Mouse (Mus musculus) T-cell, adult 2 months (primary cell): ENCODE results near the gene Mmp19.
"Not testable (repeated sequence)": the region's sequence is repeated elsewhere in the genome, so short reads cannot be mapped to it uniquely, and the experiment has no call there.

ENCODE experiments used
- DNase-seq: peaks from one replicate; pipeline ENCODE4 v3.0.0; 2022; ENCODE audit warnings: low spot score

Gene Mmp19

GRCm38 (mm10) chr10:128801981-128802495 lies 11.3 kb downstream of the Mmp19 start:
- DNase-seq = no peak

DNA sequence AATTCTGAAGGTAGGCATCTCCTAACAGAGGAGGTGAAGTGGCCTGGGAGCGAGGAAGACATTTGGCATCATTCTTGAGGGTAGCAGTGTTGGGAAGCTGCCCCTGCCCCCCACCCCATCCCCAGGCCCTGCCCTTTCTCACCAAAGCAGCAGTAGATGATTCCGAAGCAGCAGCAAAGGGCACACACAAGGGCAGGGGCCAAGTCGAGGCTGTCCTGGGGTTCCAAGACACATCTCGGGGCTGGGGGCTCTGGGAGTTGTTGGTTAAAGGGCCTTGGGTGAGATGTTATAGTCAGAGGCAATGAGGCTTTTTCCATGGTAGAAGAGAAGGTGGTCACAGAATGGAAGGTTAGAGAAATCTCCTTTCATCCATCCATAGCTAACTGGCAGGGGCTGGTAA lies 12.2 kb downstream of the Mmp19 start:
- DNase-seq = no peak

DNA sequence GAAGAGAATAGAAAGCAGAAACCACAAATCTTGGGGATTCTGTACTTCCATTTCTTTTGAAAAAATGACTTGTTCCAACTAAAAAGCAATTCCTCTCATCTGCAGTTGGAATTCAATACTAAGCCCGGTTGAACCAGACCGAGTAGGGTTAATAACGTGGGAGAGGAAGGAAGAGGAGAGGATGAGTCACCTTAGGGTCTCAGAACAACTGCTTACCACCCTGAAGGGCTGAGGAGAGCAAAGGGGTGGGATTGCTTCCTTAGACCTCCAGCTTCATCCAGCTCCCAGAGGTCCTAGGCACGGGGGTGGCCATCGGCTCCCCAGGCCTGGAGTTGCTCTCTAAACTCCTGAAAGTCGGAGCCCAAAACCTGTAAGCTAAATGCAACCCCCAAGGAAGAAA lies 12.7 kb downstream of the Mmp19 start:
- no peak for DNase-seq

DNA sequence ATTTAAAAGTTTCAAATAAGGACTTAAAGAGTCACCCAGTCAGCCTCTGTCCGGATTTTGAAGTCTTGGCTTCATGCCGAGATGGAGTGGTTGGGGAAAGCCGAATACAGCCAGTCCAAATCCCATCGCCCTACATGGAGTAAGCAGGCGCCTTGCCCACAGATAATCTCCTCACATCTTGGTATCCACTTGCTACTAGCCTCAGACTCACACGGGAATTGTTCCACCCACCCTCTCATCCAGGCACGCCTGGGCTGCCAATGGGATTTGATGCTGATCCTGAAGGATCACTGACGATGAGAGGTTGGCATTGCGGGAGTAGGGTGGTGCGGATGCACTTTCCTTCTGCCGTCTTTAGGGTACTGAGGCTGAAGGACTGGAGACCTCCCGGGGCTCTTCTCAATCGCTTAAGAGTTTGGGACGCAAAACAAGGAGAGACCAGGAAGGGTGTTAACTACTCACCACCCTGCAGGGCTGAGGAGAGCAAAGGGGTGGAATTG lies 13.1 kb downstream of the Mmp19 start, which contains the start of gene Dnajc14:
Gene Dnajc14 (plus strand): TSS at position 292 of the 500 bp plus-strand sequence.
- no peak for DNase-seq

- peak; percentile 36 for DNase-seq
Measured at GRCm38 (mm10) chr10:128804271-128805091, 13.8 kb downstream of the Mmp19 start, which contains the start of gene Tmem198b. TSS of gene Tmem198b (minus strand) at chr10:128804370.

- DNase-seq = peak; percentile 96
Measured at GRCm38 (mm10) chr10:128805092-128806000, 14.6 kb downstream of the Mmp19 start.

GRCm38 (mm10) chr10:128806086-128806485 lies 15.4 kb downstream of the Mmp19 start:
- no peak for DNase-seq

DNA sequence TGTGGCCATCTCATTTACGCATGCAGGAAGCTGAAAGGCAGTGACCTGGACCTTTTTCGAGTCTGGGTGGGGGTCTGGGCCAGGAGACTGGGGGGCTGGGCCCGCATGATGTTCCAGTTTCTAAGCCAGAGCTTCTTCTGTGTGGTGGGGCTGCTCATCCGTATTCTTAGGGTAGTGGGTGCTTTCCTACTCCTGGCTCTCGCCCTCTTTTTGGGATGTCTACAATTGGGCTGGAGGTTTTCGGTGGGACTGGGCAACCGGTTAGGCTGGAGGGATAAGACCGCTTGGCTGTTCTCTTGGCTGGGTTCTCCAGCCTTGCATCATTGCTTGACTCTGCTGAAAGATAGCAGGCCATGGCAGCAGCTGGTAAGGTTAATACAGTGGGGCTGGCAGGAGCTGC lies 16.3 kb downstream of the Mmp19 start:
- no peak for DNase-seq

- DNase-seq = no peak
Measured at GRCm38 (mm10) chr10:128817033-128817432, 26.3 kb downstream of the Mmp19 start, which contains the start of gene Sarnp. TSS of gene Sarnp (plus strand) at chr10:128817333.

DNA sequence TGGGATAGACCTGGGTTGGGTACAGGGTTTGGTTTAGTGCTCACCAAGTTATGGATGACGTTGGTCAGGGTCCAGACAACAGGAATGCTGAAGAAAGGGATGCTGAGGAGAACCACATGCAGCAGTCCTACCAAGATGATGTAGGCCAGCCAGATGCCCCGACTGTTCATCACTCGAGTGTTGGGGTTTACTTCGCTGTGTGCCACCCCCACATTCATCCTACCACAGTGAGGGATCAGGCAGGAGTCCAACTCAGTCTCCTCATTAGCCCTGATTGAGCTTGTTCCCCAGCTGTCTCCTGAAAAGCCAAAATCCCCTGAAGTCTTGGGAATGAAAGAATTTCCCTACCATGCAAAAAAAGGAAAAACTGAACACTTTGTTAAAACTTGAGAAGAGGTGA lies 29.5 kb downstream of the Mmp19 start:
- no peak for DNase-seq

- peak; percentile 98 for DNase-seq
Measured at GRCm38 (mm10) chr10:128821358-128822056, 30.8 kb downstream of the Mmp19 start, which contains the start of gene Ormdl2. TSS of gene Ormdl2 (minus strand) at chr10:128821645.

DNA sequence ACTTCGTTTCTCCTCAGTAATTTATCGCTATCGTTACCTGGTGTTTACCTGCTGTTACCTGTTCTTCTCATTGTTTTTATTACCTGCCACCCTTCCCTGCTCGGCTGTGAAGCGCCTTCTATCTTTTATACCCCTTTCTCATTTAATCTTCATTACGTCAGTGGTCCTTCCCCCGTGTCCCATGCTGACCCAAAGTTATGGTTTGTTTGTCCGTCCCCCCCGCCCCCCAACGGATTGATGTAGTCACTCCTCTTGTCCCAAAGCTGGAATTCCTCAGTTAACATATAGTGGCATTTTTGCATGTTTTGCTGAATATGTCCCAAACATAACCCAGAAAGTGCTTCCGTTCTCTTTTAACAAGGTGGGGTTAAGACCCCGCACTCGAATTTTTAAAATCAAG lies 31.4 kb downstream of the Mmp19 start:
- no peak for DNase-seq

GRCm38 (mm10) chr10:128823087-128823486 lies 32.4 kb downstream of the Mmp19 start:
- not testable (repeated sequence) for DNase-seq

- DNase-seq = no peak
Measured at GRCm38 (mm10) chr10:128823821-128824220, 33.1 kb downstream of the Mmp19 start.

DNA sequence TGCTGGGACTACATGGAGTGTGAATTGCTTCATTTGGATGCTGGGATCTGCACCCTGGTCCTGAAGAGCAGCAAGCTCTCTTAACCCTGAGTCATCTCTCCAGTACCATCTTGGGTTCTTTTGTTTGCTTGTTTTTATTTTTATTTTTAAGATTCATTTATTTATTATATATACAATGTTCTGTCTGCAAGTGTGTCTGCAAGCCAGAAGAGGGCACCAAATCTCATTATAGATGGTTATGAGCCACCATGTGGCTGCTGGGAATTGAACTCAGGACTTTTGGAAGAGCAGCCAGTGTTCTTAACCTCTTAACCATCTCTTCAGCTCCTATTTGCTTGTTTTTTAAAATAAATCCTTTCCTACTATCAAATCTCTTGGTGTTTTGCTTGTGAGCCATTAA lies 46.7 kb downstream of the Mmp19 start:
- DNase-seq = no peak

DNA sequence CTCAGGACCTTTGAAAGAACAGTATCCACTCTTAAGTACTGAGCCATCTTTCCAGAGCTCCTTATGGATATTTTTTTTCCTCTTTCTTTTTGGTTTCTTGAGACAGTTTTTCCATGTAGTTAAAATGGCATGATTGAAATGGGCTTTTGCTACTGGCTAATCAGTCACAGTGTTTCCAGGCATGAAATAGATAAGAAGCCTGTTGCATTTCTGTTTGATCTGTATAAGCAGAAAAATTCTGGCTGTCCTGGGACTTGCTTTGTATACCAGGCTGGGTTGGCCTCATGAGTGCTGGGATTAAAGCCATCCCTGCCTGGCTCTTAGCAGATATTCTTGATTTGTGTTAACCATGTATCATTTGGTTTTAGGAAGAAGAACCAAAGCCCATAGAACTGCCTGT lies 48.7 kb downstream of the Mmp19 start:
- DNase-seq = no peak

- no peak for DNase-seq
Measured at GRCm38 (mm10) chr10:128840612-128841011, 49.9 kb downstream of the Mmp19 start.

DNA sequence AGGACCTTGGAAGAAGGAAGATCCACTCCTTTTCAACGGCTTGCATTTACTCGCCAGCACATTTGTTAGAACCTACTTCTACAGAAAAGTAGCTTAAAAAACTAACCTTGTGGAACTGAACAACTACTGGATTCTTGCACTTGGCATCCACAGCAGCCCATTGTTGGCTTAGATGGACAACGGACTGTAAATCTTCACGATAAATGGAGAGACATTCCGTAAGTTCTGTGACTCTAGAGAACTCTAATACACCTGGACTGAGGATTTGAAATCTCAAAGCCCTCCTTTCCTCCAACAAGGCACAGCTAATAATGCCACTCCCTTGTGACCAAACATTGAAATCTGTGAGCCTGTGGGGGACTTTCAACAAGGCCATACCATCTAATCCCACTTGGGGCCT lies 52.5 kb downstream of the Mmp19 start:
- DNase-seq = no peak

- DNase-seq = no peak
Measured at GRCm38 (mm10) chr10:128845516-128845915, 54.8 kb downstream of the Mmp19 start.

GRCm38 (mm10) chr10:128846664-128847063 lies 56.0 kb downstream of the Mmp19 start:
- DNase-seq = no peak

DNA sequence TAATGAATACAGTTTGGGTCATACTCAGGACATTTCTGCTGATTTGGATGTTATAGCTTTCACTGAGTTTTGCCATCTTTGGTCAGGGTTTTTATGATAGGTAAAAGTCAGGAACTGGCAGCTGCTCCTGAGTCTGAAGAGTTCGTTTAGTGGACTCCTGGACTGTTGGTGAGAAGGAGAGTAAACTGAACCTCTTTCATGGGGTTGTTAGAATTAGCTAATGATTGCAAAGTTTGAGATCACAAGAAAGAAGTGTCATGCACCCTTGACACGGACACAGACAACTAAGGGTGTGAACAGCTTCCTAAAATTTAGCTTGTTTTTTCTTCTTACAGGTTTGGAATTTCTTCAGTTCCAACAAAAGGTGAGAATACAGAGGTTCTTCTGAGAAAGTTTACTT lies 57.7 kb downstream of the Mmp19 start:
- no peak for DNase-seq

- DNase-seq = no peak
Measured at GRCm38 (mm10) chr10:128850339-128850738, 59.6 kb downstream of the Mmp19 start.
